Mouse (Mus musculus) liver, adult 2 months (tissue): ENCODE measurements around the gene Dst.

Experiments used
- CTCF ChIP-seq: fragments of 200-500 bp; IDR thresholded peaks from 2 replicates; pipeline ENCODE4 v1.5.1; 2011; ENCODE audit warnings: low read depth, low read length, control low read depth
- POLR2A ChIP-seq: fragments of 200-500 bp; IDR thresholded peaks from 2 replicates; pipeline ENCODE4 v1.6.1; 2011; ENCODE audit warnings: low read length, control low read depth; ENCODE audit not compliant: insufficient read depth; ENCODE audit errors: extremely low read depth

GRCm38 (mm10) chr1:34129691-34130090 is 221.7 kb downstream of the Dst start:
- TF ChIP-seq CTCF (no peak), POLR2A (no peak)
